Mouse (Mus musculus): ENCODE measurements around the gene Calcrl.

- TF ChIP-seq CTCF (IDR thresholded peaks at IDR 0.05; ENCODE audit: borderline replicate concordance, extremely low read depth, insufficient read depth, insufficient read length): no peak
- TF ChIP-seq POLR2A (IDR thresholded peaks at IDR 0.05; ENCODE audit: borderline replicate concordance, extremely low read depth, insufficient read depth, insufficient read length, poor library complexity, severe bottlenecking): no peak
These were observed 32.0 kb downstream of the Calcrl start for GRCm38 (mm10) chr2:84393236-84393635.
